Mouse (Mus musculus): ENCODE results near the gene Arhgef28.

- TF ChIP-seq CTCF (IDR thresholded peaks at IDR 0.05; ENCODE audit: low read depth, low read length) (no peak), POLR2A (IDR thresholded peaks at IDR 0.05; ENCODE audit: insufficient read depth, low read length) (no peak), EP300 (IDR thresholded peaks at IDR 0.05; ENCODE audit: insufficient read depth, low read depth, low read length) (0 out of 2 replicates have a peak, but pooled peaks have one; percentile 55)
These were observed 176.2 kb downstream of the Arhgef28 start for GRCm38 (mm10) chr13:98030041-98030440.
